Mouse (Mus musculus): ENCODE measurements at regions not wholly inside any gene's neighbourhood (a gene's known extent, or its start where the extent isn't known, plus 50 kb on each side); places are given as distances from the start of the nearest gene placed in this dataset.

GRCm38 (mm10) chr17:83276000-83276891, 61.2 kb downstream of the Pkdcc start:
- DNase-seq (ENCODE audit: low spot score in 2 of 2) = peak; percentile 42 to 64

- DNase-seq (ENCODE audit: low spot score in 2 of 2) = no peak
Measured at GRCm38 (mm10) chr17:83277117-83277947, 62.2 kb downstream of the Pkdcc start.

GRCm38 (mm10) chr17:83277948-83278924, 63.1 kb downstream of the Pkdcc start:
- DNase-seq (ENCODE audit: low spot score in 2 of 2) = no peak

- DNase-seq (ENCODE audit: low spot score in 2 of 2) = no peak
Measured at GRCm38 (mm10) chr17:83283328-83283727, 67.4 kb upstream of the Eml4 start.

GRCm38 (mm10) chr17:83287381-83288142, 63.2 kb upstream of the Eml4 start:
- no peak for DNase-seq (ENCODE audit: low spot score in 2 of 2)

DNA sequence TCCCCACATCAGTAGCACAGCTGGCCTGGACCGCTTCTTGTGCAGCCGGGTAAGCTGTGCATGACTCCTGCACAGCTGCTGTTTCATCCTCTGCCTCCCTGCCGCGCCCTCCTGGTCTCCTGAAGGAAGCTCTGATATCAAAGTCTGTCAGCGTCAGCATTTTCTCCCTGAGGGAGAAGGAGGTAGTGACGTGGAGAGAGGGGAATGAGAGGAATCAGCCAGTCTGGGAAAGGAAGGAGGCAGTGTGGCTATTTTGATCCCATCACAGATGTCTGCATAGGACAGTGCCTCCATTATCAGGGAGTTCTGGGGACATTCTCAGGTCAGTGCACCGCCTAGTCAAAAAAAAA, 62.6 kb upstream of the Eml4 start:
- DNase-seq (ENCODE audit: low spot score in 2 of 2) = no peak

DNA sequence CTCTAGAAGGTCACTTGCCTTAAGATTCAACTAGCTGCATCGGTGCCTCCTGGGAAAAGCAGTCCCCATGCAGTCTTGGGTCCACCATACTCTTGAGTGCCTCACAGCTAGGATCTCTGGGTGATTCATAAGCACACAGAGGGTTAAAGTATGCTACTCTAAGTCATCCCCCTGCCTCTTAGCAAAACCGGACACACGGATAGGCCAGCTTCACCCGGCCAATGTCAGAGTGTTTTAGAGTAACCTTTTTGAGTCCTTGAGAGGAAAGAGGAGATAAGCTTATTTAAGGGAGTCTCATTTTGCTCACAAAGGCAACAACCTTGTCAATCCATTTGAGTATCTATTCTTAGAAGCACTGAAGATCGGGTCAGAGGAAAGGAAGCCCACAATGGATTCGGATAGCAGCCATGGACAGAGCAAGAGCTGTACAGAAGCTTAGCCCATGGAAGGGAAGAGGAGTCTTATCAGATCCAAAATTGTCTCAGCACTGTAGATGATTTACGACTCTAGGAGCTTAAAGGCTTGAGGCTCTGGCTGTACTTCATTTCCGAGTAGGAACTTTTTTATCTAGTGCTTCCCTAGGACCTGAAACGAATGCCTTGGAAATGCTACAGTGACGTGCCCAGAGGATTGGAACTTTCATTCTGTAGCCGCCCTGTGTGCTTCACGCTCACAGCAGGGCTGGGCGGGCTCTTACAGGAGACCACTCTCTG, 55.0 kb upstream of the Eml4 start:
- no peak for DNase-seq (ENCODE audit: low spot score in 2 of 2)

GRCm38 (mm10) chr17:83297379-83298121, 53.2 kb upstream of the Eml4 start:
- no peak for DNase-seq (ENCODE audit: low spot score in 2 of 2)

Data from frontal cortex, postnatal 10 days (tissue).